Mouse (Mus musculus) hindbrain, embryonic 10.5 days (tissue): ENCODE results near the gene Cybc1. TPM values are rescaled to one million over a fixed set of nuclear protein-coding genes. Genes with fewer than 3 reads are reported as not detected.

Experiments
- DNase-seq: peaks from one replicate; pipeline ENCODE4 v3.0.0-alpha.2; 2017; ENCODE audit warnings: low spot score
- H3K27ac ChIP-seq: fragments of 300-500 bp; sonication (generic); 2 replicates; pipeline ENCODE4 v1.5.1; 2016; ENCODE audit warnings: mild to moderate bottlenecking, moderate library complexity
- H3K27me3 ChIP-seq: fragments of 300-500 bp; sonication (generic); 2 replicates; pipeline ENCODE4 v1.6.1; 2016; ENCODE audit warnings: mild to moderate bottlenecking; ENCODE audit not compliant: poor library complexity, insufficient read depth, severe bottlenecking
- H3K36me3 ChIP-seq: fragments of 300-500 bp; sonication (generic); 2 replicates; pipeline ENCODE4 v1.6.1; 2016; ENCODE audit warnings: mild to moderate bottlenecking, moderate library complexity
- H3K4me1 ChIP-seq: fragments of 300-500 bp; sonication (generic); replicated peaks from 2 replicates; pipeline ENCODE4 v1.6.1; 2016; ENCODE audit warnings: mild to moderate bottlenecking
- H3K4me3 ChIP-seq: fragments of 300-500 bp; sonication (generic); 2 replicates; pipeline ENCODE4 v1.5.1; 2016; ENCODE audit warnings: mild to moderate bottlenecking, moderate library complexity
- H3K9me3 ChIP-seq: fragments of 300-500 bp; sonication (generic); 2 replicates; pipeline ENCODE4 v1.6.1; 2016; ENCODE audit warnings: mild to moderate bottlenecking, moderate library complexity
- WGBS: fragments of 180-500 bp; shearing (Covaris S2); methylation state at CpG from one replicate; pipeline ENCODE4 v1.1.7; 2016; 5-methylcytosine and 5-hydroxymethylcytosine counted together
- polyA plus RNA-seq: library from polyadenylated mRNA; unstranded; fragments of >200 nt; fragmentation: Nextera tagmentation; extraction: Ambion mirVana; gene quantifications from 2 replicates; pipeline ENCODE4 v1.2.1, GENCODE M21; 2016

Cybc1 gene
- polyA plus RNA-seq, 1 experiment from 2014 or later: 42.0 TPM

- no peak overlapping the region for H3K4me3 ChIP-seq
- 43% methylated on average over 4 of the region's 4 CpGs for WGBS
- H3K36me3 ChIP-seq: no peaks in the 10 kb centered on the region
- DNase-seq: no peak
- H3K9me3 ChIP-seq: no peaks in the 10 kb centered on the region
- no peaks in the 10 kb centered on the region for H3K27me3 ChIP-seq
- peaks cover 36% of the 10 kb centered on the region for H3K4me1 ChIP-seq
- H3K27ac ChIP-seq: no peak overlapping the region
These were observed 3.6 kb upstream of the Cybc1 start for GRCm38 (mm10) chr11:121232706-121233105.

GRCm38 (mm10) chr11:121231628-121232291 is 2.6 kb upstream of the Cybc1 start:
- Histone ChIP-seq H3K27ac (no peak overlapping the region), H3K36me3 (peaks cover 6% of the 10 kb centered on the region), H3K4me3 (no peak overlapping the region), H3K27me3 (no peaks in the 10 kb centered on the region), H3K9me3 (no peaks in the 10 kb centered on the region), H3K4me1 (peaks cover 41% of the 10 kb centered on the region)
- WGBS: 53% methylated on average over 4 of the region's 4 CpGs
- DNase-seq: no peak

- H3K9me3 ChIP-seq: no peaks in the 10 kb centered on the region
- DNase-seq: no peak
- WGBS: 81% methylated on average over 4 of the region's 4 CpGs
- peaks cover 37% of the 10 kb centered on the region for H3K4me1 ChIP-seq
- no peaks in the 10 kb centered on the region for H3K27me3 ChIP-seq
- H3K4me3 ChIP-seq: no peak overlapping the region
- H3K27ac ChIP-seq: no peak overlapping the region
- H3K36me3 ChIP-seq: peaks cover 12% of the 10 kb centered on the region
These were observed 2.1 kb upstream of the Cybc1 start for GRCm38 (mm10) chr11:121231191-121231590.

- DNase-seq: no peak
- peak overlapping the region; percentile 76 for H3K4me3 ChIP-seq
- peaks cover 40% of the 10 kb centered on the region for H3K36me3 ChIP-seq
- 35% methylated on average over 21 of the region's 21 CpGs for WGBS
- no peaks in the 10 kb centered on the region for H3K9me3 ChIP-seq
- H3K4me1 ChIP-seq: peaks cover 28% of the 10 kb centered on the region
- no peaks in the 10 kb centered on the region for H3K27me3 ChIP-seq
- H3K27ac ChIP-seq: peak overlapping the region; percentile 89
These were observed 749 bp downstream of the Cybc1 start for GRCm38 (mm10) chr11:121228129-121229017.

GRCm38 (mm10) chr11:121221321-121222010 is 7.7 kb downstream of the Cybc1 start:
- Histone ChIP-seq H3K4me3 (no peak overlapping the region), H3K4me1 (no peaks in the 10 kb centered on the region), H3K27me3 (no peaks in the 10 kb centered on the region), H3K36me3 (peaks cover 98% of the 10 kb centered on the region), H3K9me3 (no peaks in the 10 kb centered on the region), H3K27ac (no peak overlapping the region)
- DNase-seq: no peak
- 93% methylated on average over 6 of the region's 6 CpGs for WGBS

GRCm38 (mm10) chr11:121220771-121221170 is 8.4 kb downstream of the Cybc1 start:
- Histone ChIP-seq H3K36me3 (peaks cover 98% of the 10 kb centered on the region), H3K4me3 (no peak overlapping the region), H3K27ac (no peak overlapping the region), H3K4me1 (no peaks in the 10 kb centered on the region), H3K9me3 (no peaks in the 10 kb centered on the region), H3K27me3 (no peaks in the 10 kb centered on the region)
- 94% methylated on average over 5 of the region's 5 CpGs for WGBS
- no peak for DNase-seq

GRCm38 (mm10) chr11:121219776-121220175 is 9.3 kb downstream of the Cybc1 start:
- Histone ChIP-seq H3K27ac (no peak overlapping the region), H3K27me3 (no peaks in the 10 kb centered on the region), H3K36me3 (peaks cover 90% of the 10 kb centered on the region), H3K9me3 (no peaks in the 10 kb centered on the region), H3K4me1 (no peaks in the 10 kb centered on the region), H3K4me3 (no peak overlapping the region)
- 92% methylated on average over 11 of the region's 11 CpGs for WGBS
- no peak for DNase-seq

GRCm38 (mm10) chr11:121216831-121217230 is 12.3 kb downstream of the Cybc1 start:
- Histone ChIP-seq H3K4me1 (no peaks in the 10 kb centered on the region), H3K27ac (no peak overlapping the region), H3K27me3 (no peaks in the 10 kb centered on the region), H3K9me3 (no peaks in the 10 kb centered on the region), H3K4me3 (no peak overlapping the region), H3K36me3 (peaks cover 69% of the 10 kb centered on the region)
- DNase-seq: no peak
- 94% methylated on average over 3 of the region's 3 CpGs for WGBS

GRCm38 (mm10) chr11:121204161-121205006 is 24.7 kb downstream of the Cybc1 start, which contains the start of the genes Hexdc and Ogfod3:
Gene Hexdc (plus strand): TSS chr11:121204433.
Gene Ogfod3 (minus strand): TSS chr11:121204711.
- peak within 1 kb of the TSS; percentile 84 for H3K4me3 ChIP-seq
- under 1% methylated on average over 70 of the region's 70 CpGs for WGBS

GRCm38 (mm10) chr11:121203859-121204160 is 25.3 kb downstream of the Cybc1 start:
- no peaks in the 10 kb centered on the region for H3K27me3 ChIP-seq
- peak overlapping the region; percentile 84 for H3K4me3 ChIP-seq
- peak overlapping the region; percentile 95; the same call in 1 of the 2 replicates for H3K27ac ChIP-seq
- WGBS: 0% methylated on average over 5 of the region's 5 CpGs
- no peaks in the 10 kb centered on the region for H3K9me3 ChIP-seq
- H3K4me1 ChIP-seq: peaks cover 18% of the 10 kb centered on the region
- H3K36me3 ChIP-seq: peaks cover 16% of the 10 kb centered on the region
- no peak for DNase-seq

More at GRCm38 (mm10) chr11:121204161-121205006, 24.7 kb downstream of the Cybc1 start, which contains the start of the genes Hexdc and Ogfod3:
- Histone ChIP-seq H3K4me1 (peaks cover 18% of the 10 kb centered on the region), H3K27me3 (no peaks in the 10 kb centered on the region), H3K27ac (peak within 1 kb of the TSS; percentile 95), H3K9me3 (no peaks in the 10 kb centered on the region), H3K36me3 (peaks cover 20% of the 10 kb centered on the region)
- DNase-seq: peak; percentile 97

- H3K9me3 ChIP-seq: no peaks in the 10 kb centered on the region
- H3K4me3 ChIP-seq: no peak overlapping the region
- H3K27ac ChIP-seq: no peak overlapping the region
- H3K36me3 ChIP-seq: no peaks in the 10 kb centered on the region
- no peak for DNase-seq
- WGBS: 69% methylated on average over 11 of the region's 11 CpGs
- H3K27me3 ChIP-seq: no peaks in the 10 kb centered on the region
- peaks cover 18% of the 10 kb centered on the region for H3K4me1 ChIP-seq
These were observed 27.5 kb downstream of the Cybc1 start for GRCm38 (mm10) chr11:121201436-121202198.
